Mouse (Mus musculus) heart, adult 2 months (tissue): ENCODE measurements around the gene Gmppb. TPM values are rescaled to one million over a fixed set of nuclear protein-coding genes. Genes with fewer than 3 reads are reported as not detected.

ENCODE experiments used
- DNase-seq, 2 experiments: peaks; one replicate each; pipeline ENCODE4 v3.0.0; 2021
- H3K27ac ChIP-seq: fragments of 200-600 bp; 2 replicates; pipeline ENCODE4 v1.8.1; 2022
- H3K27me3 ChIP-seq: fragments of 200-500 bp; 2 replicates; pipeline ENCODE4 v1.6.1; 2012; ENCODE audit warnings: mild to moderate bottlenecking, low read length, inconsistent platforms, mixed read lengths; ENCODE audit not compliant: control insufficient read depth, insufficient read depth
- H3K36me3 ChIP-seq: fragments of 200-500 bp; 2 replicates; pipeline ENCODE4 v1.6.1; 2012; ENCODE audit warnings: low read length, inconsistent platforms; ENCODE audit not compliant: control insufficient read depth, insufficient read depth
- H3K4me1 ChIP-seq: fragments of 200-500 bp; 2 replicates; pipeline ENCODE4 v1.6.1; 2011; ENCODE audit warnings: low read length; ENCODE audit not compliant: control insufficient read depth, insufficient read depth
- H3K4me3 ChIP-seq: fragments of 200-600 bp; 2 replicates; pipeline ENCODE4 v1.8.1; 2022
- H3K79me2 ChIP-seq: fragments of 200-500 bp; replicated peaks from 2 replicates; pipeline ENCODE4 v1.6.1; 2012; ENCODE audit warnings: mild to moderate bottlenecking, inconsistent platforms, low read length, moderate library complexity, mixed read lengths; ENCODE audit not compliant: control insufficient read depth, insufficient read depth
- H3K9ac ChIP-seq: fragments of 200-500 bp; 2 replicates; pipeline ENCODE4 v1.6.1; 2012; ENCODE audit warnings: low read depth, mild to moderate bottlenecking, control low read depth, inconsistent platforms, low read length, mixed read lengths
- CTCF ChIP-seq: fragments of 200-600 bp; IDR thresholded peaks from 2 replicates; pipeline ENCODE4 v1.8.1; 2022; ENCODE audit warnings: antibody characterized with exemption, mild to moderate bottlenecking, moderate library complexity
- EP300 ChIP-seq: fragments of 200-500 bp; IDR thresholded peaks from 2 replicates; pipeline ENCODE4 v1.6.1; 2011; ENCODE audit warnings: low read depth, low read length, control low read depth; ENCODE audit not compliant: insufficient read depth
- POLR2A ChIP-seq: fragments of 200-500 bp; IDR thresholded peaks from 2 replicates; pipeline ENCODE4 v1.6.1; 2011; ENCODE audit warnings: mild to moderate bottlenecking, low read depth, low read length, control low read depth; ENCODE audit not compliant: insufficient read depth
- WGBS: fragments of 180-500 bp; shearing (Covaris S2); methylation state at CpG from one replicate; pipeline ENCODE4 v1.1.7; 2018; 5-methylcytosine and 5-hydroxymethylcytosine counted together
- intact Hi-C: fragments of 180-260 bp; cut with DNase I; formaldehyde crosslinking; loops from one replicate; pipeline ENCODE4 v1.15.1; 2025
- polyA plus RNA-seq: library from polyadenylated mRNA; depleted of rRNA; stranded (reverse); fragments of >200 nt; gene quantifications from 2 replicates; pipeline ENCODE4 v1.2.3, GENCODE M21; 2012
- total RNA-seq, 2 experiments: library from RNA; stranded (reverse); gene quantifications; 2 replicates each; pipeline ENCODE4 v1.2.3; 2021

The Gmppb gene
- total and polyA plus RNA-seq, 3 experiments = 9.6 to 10.2 (median 10.1) TPM

GRCm38 (mm10) chr9:108056361-108057261 is 7.6 kb downstream of the Gmppb start:
- WGBS = 80% methylated on average over 28 of the region's 28 CpGs
- H3K27me3 ChIP-seq = no peaks in the 10 kb centered on the region
- TF ChIP-seq EP300 = no peak
- no peak for TF ChIP-seq POLR2A
- TF ChIP-seq CTCF = no peak
- no peaks in the 10 kb centered on the region for H3K36me3 ChIP-seq
- H3K4me3 ChIP-seq = no peak overlapping the region
- no peak overlapping the region for H3K9ac ChIP-seq
- peak overlapping the region; percentile 70 for H3K27ac ChIP-seq
- peaks cover 12% of the 10 kb centered on the region for H3K4me1 ChIP-seq
- no peaks in the 10 kb centered on the region for H3K79me2 ChIP-seq
- no peak for DNase-seq
- intact Hi-C loops = no loop called here

GRCm38 (mm10) chr9:108057262-108057562 is 8.2 kb downstream of the Gmppb start:
- peak overlapping the region; percentile 70 for H3K27ac ChIP-seq
- peaks cover 12% of the 10 kb centered on the region for H3K4me1 ChIP-seq
- whole genome bisulfite sequencing = 79% methylated on average over 5 of the region's 5 CpGs
- no peak overlapping the region for H3K9ac ChIP-seq
- no peaks in the 10 kb centered on the region for H3K79me2 ChIP-seq
- H3K27me3 ChIP-seq = no peaks in the 10 kb centered on the region
- intact Hi-C loops = no loop called here
- H3K36me3 ChIP-seq = no peaks in the 10 kb centered on the region
- DNase-seq = peak in 1 of 2 experiments; percentile 69
- TF ChIP-seq CTCF (no peak), POLR2A (0 out of 2 replicates have a peak, but pooled peaks have one; percentile 10), EP300 (no peak)
- H3K4me3 ChIP-seq = no peak overlapping the region

GRCm38 (mm10) chr9:108058291-108058690 is 9.2 kb downstream of the Gmppb start:
- TF ChIP-seq CTCF (no peak), EP300 (no peak), POLR2A (no peak)
- Histone ChIP-seq H3K9ac (no peak overlapping the region), H3K36me3 (no peaks in the 10 kb centered on the region), H3K4me3 (no peak overlapping the region), H3K27ac (no peak overlapping the region), H3K4me1 (peaks cover 6% of the 10 kb centered on the region), H3K27me3 (no peaks in the 10 kb centered on the region), H3K79me2 (no peaks in the 10 kb centered on the region)
- no peak for DNase-seq
- 93% methylated on average over 9 of the region's 9 CpGs for WGBS
- intact Hi-C loops = no loop called here

GRCm38 (mm10) chr9:108062142-108062541 is 13.1 kb downstream of the Gmppb start:
- Histone ChIP-seq H3K4me3 (no peak overlapping the region), H3K27me3 (no peaks in the 10 kb centered on the region), H3K9ac (no peak overlapping the region), H3K79me2 (no peaks in the 10 kb centered on the region), H3K36me3 (no peaks in the 10 kb centered on the region), H3K4me1 (peaks cover 1% of the 10 kb centered on the region; the same call in 1 of the 2 replicates), H3K27ac (no peak overlapping the region)
- no peak for DNase-seq
- intact Hi-C loops = loop anchor here (10.0 kb wide), 1 partner anchor 287 kb away; the partner anchor contains the start of gene Rbm5
- WGBS = 94% methylated on average over 3 of the region's 3 CpGs
- TF ChIP-seq POLR2A (no peak), CTCF (no peak), EP300 (no peak)

- Histone ChIP-seq H3K4me3 (no peak overlapping the region), H3K9ac (no peak overlapping the region), H3K36me3 (no peaks in the 10 kb centered on the region), H3K27ac (no peak overlapping the region), H3K27me3 (no peaks in the 10 kb centered on the region), H3K4me1 (peaks cover 1% of the 10 kb centered on the region; the same call in 1 of the 2 replicates), H3K79me2 (no peaks in the 10 kb centered on the region)
- 91% methylated on average over 12 of the region's 12 CpGs for WGBS
- TF ChIP-seq CTCF (no peak), EP300 (no peak), POLR2A (no peak)
- intact Hi-C loops = loop anchor here (10.0 kb wide), 1 partner anchor 289 kb away; the partner anchor contains the start of gene Rbm5
- DNase-seq = no peak
These were observed 14.3 kb downstream of the Gmppb start for GRCm38 (mm10) chr9:108063361-108063760.

- DNase-seq = peak; percentile 59 to 65
- H3K36me3 ChIP-seq = no peaks in the 10 kb centered on the region
- H3K4me3 ChIP-seq = no peak overlapping the region
- intact Hi-C loops = loop anchor here (10.0 kb wide), 1 partner anchor 291 kb away; the partner anchor contains the start of gene Rbm5
- H3K4me1 ChIP-seq = peaks cover 1% of the 10 kb centered on the region; the same call in 1 of the 2 replicates
- WGBS = 36% methylated on average over 5 of the region's 5 CpGs
- no peak overlapping the region for H3K27ac ChIP-seq
- no peaks in the 10 kb centered on the region for H3K79me2 ChIP-seq
- no peak overlapping the region for H3K9ac ChIP-seq
- no peaks in the 10 kb centered on the region for H3K27me3 ChIP-seq
- TF ChIP-seq CTCF (peak; percentile 85), POLR2A (no peak)
These were observed 16.5 kb downstream of the Gmppb start for GRCm38 (mm10) chr9:108065491-108066011.
